Mouse (Mus musculus): Measurements from ENCODE around the gene Rgs8. TPM values are rescaled to one million over a fixed set of nuclear protein-coding genes. Genes with fewer than 3 reads are reported as not detected.

Rgs8 gene
- polyA plus RNA-seq (2017; shearing (Covaris generic)) = under 1 TPM; 0.35 to 0.68 (median 0.36) TPM

- no peak for ATAC-seq
Measured at GRCm38 (mm10) chr1:153652938-153653623, at the start of gene Rgs8. Rgs8 (plus strand) TSS chr1:153653025.

DNA sequence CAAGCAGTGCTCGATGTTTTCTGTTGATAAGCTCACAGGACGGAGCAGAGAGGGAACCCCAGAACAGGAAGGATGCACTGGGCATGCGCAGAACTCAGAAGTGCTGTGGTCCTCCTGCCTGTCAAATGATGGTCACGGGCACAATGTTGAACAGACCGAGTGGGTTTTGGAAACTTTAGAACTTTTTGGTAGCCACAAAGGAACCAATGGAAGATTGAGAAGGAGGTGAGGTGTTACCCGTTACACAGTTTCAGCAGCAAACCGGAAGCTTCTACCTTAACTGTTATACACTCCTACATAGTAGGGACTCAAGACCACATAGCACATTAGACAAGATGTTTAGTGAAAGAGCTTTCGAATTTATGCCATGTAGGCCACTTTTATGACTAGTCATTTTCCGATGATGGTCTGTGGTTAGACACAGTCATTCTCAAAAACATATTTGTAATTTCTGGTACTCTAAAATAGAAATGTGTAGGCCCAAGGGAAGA is 35.4 kb upstream of the Rgs8 start:
- peak; percentile 93 for ATAC-seq

- peak; percentile 35 for ATAC-seq
Measured at GRCm38 (mm10) chr1:153623036-153623435, 29.8 kb upstream of the Rgs8 start.

- ATAC-seq = no peak
Measured at GRCm38 (mm10) chr1:153632686-153633085, 20.1 kb upstream of the Rgs8 start.

GRCm38 (mm10) chr1:153635056-153635455 is 17.8 kb upstream of the Rgs8 start:
- ATAC-seq = no peak

DNA sequence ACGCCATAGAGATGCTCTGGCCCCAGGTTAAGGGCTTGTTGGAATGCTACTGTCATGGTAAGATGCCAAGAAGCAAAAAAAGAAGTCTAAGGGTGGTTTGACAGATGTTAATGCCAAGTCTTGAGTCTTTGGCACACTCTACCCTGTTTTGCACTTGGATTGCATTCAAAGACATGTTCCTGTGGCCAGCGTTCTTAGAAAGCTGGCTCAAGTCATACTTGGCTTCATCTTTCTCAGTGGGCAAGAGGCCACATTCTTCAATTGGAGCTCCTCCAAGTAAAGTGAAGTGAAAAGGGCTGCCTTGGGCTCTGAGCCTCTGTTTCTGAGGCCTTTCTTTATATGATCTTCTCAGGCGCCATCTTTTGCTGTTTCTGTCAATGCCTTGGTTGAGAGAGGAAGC is 17.3 kb upstream of the Rgs8 start:
- ATAC-seq = no peak

- ATAC-seq = no peak
Measured at GRCm38 (mm10) chr1:153636821-153637220, 16.0 kb upstream of the Rgs8 start.

DNA sequence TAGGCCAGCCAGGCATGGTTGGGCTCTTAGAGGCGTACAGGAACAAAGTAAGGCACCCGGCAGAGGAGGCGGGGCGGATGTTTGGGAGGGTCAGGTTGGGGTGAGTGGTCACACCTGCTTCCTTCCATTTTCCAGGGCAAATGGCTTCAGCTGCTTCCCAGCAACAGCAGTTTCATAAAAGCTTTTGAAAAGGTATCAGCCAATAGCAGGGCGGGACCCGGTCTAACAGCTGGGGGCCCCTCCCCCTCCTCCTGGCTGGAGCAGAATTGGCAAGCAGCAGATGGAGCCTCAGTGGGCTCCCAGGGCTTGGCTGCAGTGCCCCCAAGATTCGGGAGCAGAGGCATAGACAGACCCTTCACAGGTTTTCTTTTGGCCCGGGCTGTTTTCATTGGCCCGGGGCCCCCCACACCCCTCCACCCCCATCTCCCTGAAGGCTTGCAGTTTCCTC is 11.3 kb upstream of the Rgs8 start:
- no peak for ATAC-seq

GRCm38 (mm10) chr1:153641940-153642501 is 10.8 kb upstream of the Rgs8 start:
- no peak for ATAC-seq

GRCm38 (mm10) chr1:153653674-153654073 is 849 bp downstream of the Rgs8 start:
- ATAC-seq = no peak

DNA sequence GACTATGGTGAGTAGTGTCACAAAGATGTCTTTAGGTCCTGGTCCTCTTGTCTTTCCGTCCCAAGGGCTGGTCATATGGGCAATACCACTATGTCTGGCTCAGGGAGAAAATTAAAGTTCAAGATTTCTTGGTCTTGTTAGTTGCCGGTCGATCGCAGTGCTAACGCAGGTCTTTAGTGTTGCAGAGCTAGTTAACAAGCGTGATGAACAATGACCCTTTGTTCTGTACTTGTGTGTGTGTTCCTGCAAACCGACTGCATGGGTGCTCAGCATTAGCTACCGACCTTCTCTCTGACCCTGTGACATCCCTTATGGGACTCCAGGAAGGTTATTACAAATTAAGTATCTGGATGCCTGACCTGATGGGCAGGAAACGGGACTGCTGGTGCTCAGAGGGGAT is 6.8 kb downstream of the Rgs8 start:
- ATAC-seq = no peak

DNA sequence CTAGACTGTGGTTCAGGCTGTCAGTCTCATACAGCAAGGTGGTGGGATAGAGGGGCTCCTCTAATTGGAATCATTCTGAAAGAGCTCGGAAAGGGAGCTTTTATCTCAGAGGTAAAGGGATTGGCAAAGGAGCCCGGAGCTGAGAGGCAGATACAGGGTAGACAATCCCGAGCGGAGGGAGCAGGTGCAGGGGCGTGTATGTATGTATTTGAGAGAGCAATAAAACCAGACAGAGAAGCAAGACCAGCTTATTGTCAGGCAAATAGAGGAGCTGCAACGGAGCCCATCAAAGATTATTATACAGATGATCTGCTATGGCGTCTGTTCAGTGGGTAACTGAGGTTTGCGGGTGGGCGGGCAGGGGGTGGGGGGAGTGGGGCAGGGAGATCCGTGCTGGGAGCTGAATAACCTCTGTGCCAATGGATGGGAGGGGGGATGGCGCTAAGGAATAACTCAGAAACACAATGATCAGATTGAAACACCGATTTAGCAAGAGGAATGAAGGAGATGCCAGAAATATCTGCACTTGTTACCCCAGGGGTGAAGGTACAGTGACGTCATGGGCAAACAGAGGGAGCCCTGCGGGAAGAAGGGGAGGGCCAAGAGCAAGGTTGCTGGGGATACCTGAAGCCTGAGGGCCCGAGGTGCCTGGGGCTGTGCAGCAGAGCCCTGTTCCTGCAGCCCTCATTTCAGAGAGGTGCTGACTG is 8.3 kb downstream of the Rgs8 start:
- ATAC-seq = no peak

- ATAC-seq = no peak
Measured at GRCm38 (mm10) chr1:153661689-153662002, 8.8 kb downstream of the Rgs8 start.

DNA sequence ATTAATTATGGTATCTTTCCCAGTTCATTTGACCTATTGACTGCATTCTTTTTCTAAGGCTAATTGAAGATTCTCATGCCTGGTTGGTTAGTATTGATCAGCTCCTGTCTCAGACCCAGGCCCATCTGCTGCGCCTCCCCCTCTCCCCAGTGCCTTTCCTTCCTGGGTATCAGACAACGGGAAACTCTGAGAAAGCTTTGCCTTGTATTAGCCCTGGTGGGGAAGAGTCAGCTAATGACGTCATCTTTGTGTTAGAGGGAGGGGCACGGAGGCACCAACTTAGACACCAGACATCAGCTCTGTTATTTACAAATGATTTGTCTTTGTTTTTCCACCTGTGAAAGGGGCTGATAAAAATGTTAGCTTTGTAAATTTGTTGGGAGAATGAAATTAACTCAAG is 9.5 kb downstream of the Rgs8 start:
- no peak for ATAC-seq

GRCm38 (mm10) chr1:153665066-153665715 is 12.4 kb downstream of the Rgs8 start:
- ATAC-seq = no peak

GRCm38 (mm10) chr1:153666236-153666635 is 13.4 kb downstream of the Rgs8 start:
- no peak for ATAC-seq

GRCm38 (mm10) chr1:153667244-153667727 is 14.5 kb downstream of the Rgs8 start:
- no peak for ATAC-seq

DNA sequence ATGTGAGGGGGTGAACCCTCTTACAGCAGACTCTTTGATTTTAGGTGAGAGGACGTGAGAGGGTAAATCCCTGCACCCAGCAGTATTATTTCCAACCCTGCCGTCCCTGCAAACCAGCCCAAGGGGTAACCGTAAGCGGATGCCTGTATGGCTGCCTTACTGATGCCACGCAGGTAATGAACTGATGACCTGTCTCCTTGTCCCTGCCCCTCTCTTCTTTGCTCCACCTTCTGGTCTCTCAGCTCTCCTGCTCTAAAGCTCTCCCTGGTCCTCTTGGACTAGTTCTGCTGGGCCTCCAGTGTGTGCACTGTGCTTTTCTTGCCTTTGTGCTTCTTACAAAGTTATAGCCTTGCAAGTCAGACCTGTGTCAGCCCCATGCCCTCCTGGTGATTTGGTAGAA is 15.0 kb downstream of the Rgs8 start:
- no peak for ATAC-seq

- no peak for ATAC-seq
Measured at GRCm38 (mm10) chr1:153669086-153669485, 16.3 kb downstream of the Rgs8 start.

GRCm38 (mm10) chr1:153669728-153670127 is 16.9 kb downstream of the Rgs8 start:
- no peak for ATAC-seq

DNA sequence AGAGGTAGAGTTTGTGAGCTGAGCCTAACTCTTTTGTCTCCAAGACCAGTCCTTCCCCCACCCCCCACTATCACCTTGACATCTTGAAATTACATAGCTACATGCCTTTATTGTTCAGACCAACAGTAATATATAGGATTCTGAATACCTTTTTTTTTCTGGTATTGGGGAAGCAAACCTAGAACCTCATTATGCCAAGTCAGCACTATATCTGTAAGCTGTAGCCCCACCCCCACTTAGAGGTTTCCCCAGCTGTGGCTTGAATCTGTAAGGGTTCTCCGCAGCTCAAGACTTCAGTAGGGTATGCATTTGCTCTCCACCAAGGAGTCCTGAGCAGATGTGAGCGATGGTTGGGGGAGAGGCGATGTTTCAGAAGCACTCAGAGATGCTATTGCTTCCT is 18.5 kb downstream of the Rgs8 start:
- ATAC-seq = no peak

GRCm38 (mm10) chr1:153672698-153673097 is 19.9 kb downstream of the Rgs8 start:
- no peak for ATAC-seq

DNA sequence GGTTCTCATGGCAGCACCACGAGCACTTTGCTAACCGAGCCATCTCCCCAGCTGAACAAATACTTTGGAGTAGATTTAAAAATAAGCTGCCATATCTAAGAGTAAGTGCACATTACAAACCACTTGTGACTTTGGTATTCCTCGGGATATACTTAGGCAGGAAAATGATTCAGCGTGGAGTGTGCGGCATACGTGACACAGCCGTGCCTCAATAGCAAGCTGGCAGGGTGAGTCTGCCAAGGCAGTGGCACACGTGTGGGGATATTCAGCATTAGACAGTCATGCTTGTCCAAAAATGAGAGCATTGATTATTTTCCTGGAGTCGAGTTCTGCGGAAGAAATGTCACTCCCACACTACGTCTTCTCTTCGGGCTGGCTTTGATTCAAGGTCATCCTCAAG is 21.1 kb downstream of the Rgs8 start:
- ATAC-seq = no peak

All from inflammation-experienced regulatory T-cells, adult 6 months (primary cell).